In genomic region chr4:97794865-97795264, GRCm38 (mm10) we compare ENCODE assay signal across 20 mouse cellular contexts. TPM values are rescaled to one million over a fixed set of nuclear protein-coding genes. Genes with fewer than 3 reads are reported as not detected.
DNase-seq lines count a peak whose midpoint lies in the region; ATAC-seq lines count a peak whose summit lies in the region.
"Had no signal": no experiment of that assay in that cellular context is flagged by ENCODE, and none has a peak within 500 bp of the region (broad histone marks: within the 10 kb centered on the region; RNA-seq: fewer than 3 reads in every experiment).

No protein-coding gene starts in this region.

- DNase-seq in gastrocnemius, adult 18-20 months (ENCODE audit: low spot score): peak; percentile 56
- DNase-seq in gastrocnemius, adult 8-10 months (ENCODE audit: low spot score in 2 of 2): no peak
- DNase-seq in layer of hippocampus, adult 9-11 months: peak; percentile 71
- no peak for DNase-seq in layer of hippocampus, postnatal 14 days (ENCODE audit: low spot score in 2 of 2)
- peak; percentile 69 for DNase-seq in NIH3T3 (ENCODE audit: low read depth)
- DNase-seq in gastrocnemius, postnatal 25 days: peak; percentile 60
- DNase-seq: adrenal gland, postnatal 36 days; heart, postnatal 4 days; kidney, adult 2 months; kidney, postnatal 36 days; layer of hippocampus, postnatal 36 days; left cerebral cortex, postnatal 4 days; lung, adult 18-20 months; lung, postnatal 4 days had no signal

- H3K4me1 ChIP-seq in intestine, embryonic 16.5 days (ENCODE audit: control insufficient read depth, insufficient read depth, low read length): no peaks in the 10 kb centered on the region

- H3K4me3 ChIP-seq in intestine, embryonic 16.5 days (ENCODE audit: low read length): no peak overlapping the region
- H3K4me3 ChIP-seq: midbrain, embryonic 10.5 days; neural tube, embryonic 13.5 days had no signal

- H3K4me2 ChIP-seq in intestine, embryonic 16.5 days (ENCODE audit: low read depth, low read length): no peak overlapping the region
- H3K4me2 ChIP-seq: neural tube, embryonic 13.5 days had no signal

- ATAC-seq in intestine, embryonic 16.5 days: no peak

- H3K36me3 ChIP-seq in intestine, embryonic 16.5 days (ENCODE audit: control insufficient read depth, insufficient read depth, low read length): 0 out of 2 replicates have a peak, but pooled peaks cover 2% of the 10 kb centered on the region
- H3K36me3 ChIP-seq: midbrain, embryonic 10.5 days; neural tube, embryonic 13.5 days had no signal

- no peaks in the 10 kb centered on the region for H3K9me3 ChIP-seq in intestine, embryonic 16.5 days (ENCODE audit: control insufficient read depth, low read length)
- H3K9me3 ChIP-seq: midbrain, embryonic 10.5 days; neural tube, embryonic 13.5 days had no signal

- WGBS in intestine, embryonic 16.5 days: 85% methylated on average over 4 of the region's 4 CpGs

- no peak overlapping the region for H3K9ac ChIP-seq in intestine, embryonic 16.5 days (ENCODE audit: low read depth, low read length)
- H3K9ac ChIP-seq: neural tube, embryonic 13.5 days had no signal

- H3K27ac ChIP-seq in intestine, embryonic 16.5 days (ENCODE audit: low read length): no peak overlapping the region
- H3K27ac ChIP-seq: midbrain, embryonic 10.5 days; neural tube, embryonic 13.5 days had no signal

- no peaks in the 10 kb centered on the region for H3K27me3 ChIP-seq in intestine, embryonic 16.5 days (replicated peaks; ENCODE audit: control insufficient read depth, insufficient read depth, low read length)
- H3K27me3 ChIP-seq: neural tube, embryonic 13.5 days had no signal

RNA-seq across cellular contexts. Expression of gene E130114P18Rik, which starts 17.0 kb away (rescaled TPM):
- under 1 TPM in 1 of 2 experiments, not detected in 1; 0.21 TPM for total RNA-seq in gastrocnemius, adult 18-20 months (2021)
- not detected for total RNA-seq in gastrocnemius, adult 8-10 months (2022)
- total RNA-seq in layer of hippocampus, postnatal 14 days (2021): 10 to 100 TPM in 1 of 2 experiments, 1 to 10 TPM in 1; 8.4 to 11.7 TPM
- total RNA-seq in gastrocnemius, postnatal 25 days (2021): under 1 TPM in 1 of 2 experiments, not detected in 1; 0.41 TPM
- polyA plus RNA-seq in intestine, embryonic 16.5 days (2015; fragmentation: Nextera tagmentation; extraction: Ambion mirVana): 2.5 and 2.6 TPM in 2 replicates
- total RNA-seq: adrenal gland, postnatal 36 days; heart, postnatal 4 days; liver, adult 2 months; MEL had no signal
- polyA plus RNA-seq: liver, adult 2 months; spleen, adult 2 months had no signal

RNA-seq across cellular contexts. Expression of gene Nfia, which starts 22.3 kb away (rescaled TPM):
- 10 to 100 TPM; 56.3 to 56.9 TPM for total RNA-seq in gastrocnemius, adult 18-20 months (2021)
- total RNA-seq in gastrocnemius, adult 8-10 months (2022): 10 to 100 TPM; 53.6 to 64.5 (median 57.1) TPM
- total RNA-seq in layer of hippocampus, postnatal 14 days (2021): 100 to 1,000 TPM; 131 to 132 TPM
- total RNA-seq in gastrocnemius, postnatal 25 days (2021): 10 to 100 TPM; 54.7 to 55.0 TPM
- 23.7 and 24.0 TPM in 2 replicates for polyA plus RNA-seq in intestine, embryonic 16.5 days (2015; fragmentation: Nextera tagmentation; extraction: Ambion mirVana)

Comparison
In these comparisons a context has a peak if more than half of its experiments do, and no peak if none do; other contexts are left out.
1. DNase-seq: peak in gastrocnemius, adult 18-20 months (single experiment), layer of hippocampus, adult 9-11 months (single experiment), NIH3T3 (single experiment) and gastrocnemius, postnatal 25 days (single experiment); none in gastrocnemius, adult 8-10 months (0 of 2) and layer of hippocampus, postnatal 14 days (0 of 2).
2. RNA of gene E130114P18Rik, which starts 17.0 kb away (total RNA-seq): 8.4 to 11.7 TPM in layer of hippocampus, postnatal 14 days; 0.41 TPM in gastrocnemius, postnatal 25 days, 0.21 TPM in gastrocnemius, adult 18-20 months and not detected in gastrocnemius, adult 8-10 months; every median in the first group is over 4 times any median in the second.